Mouse (Mus musculus) brain, embryonic 14.5 days (tissue): ENCODE measurements at regions not wholly inside any gene's neighbourhood (a gene's known extent, or its start where the extent isn't known, plus 50 kb on each side); places are given as distances from the start of the nearest gene placed in this dataset.

Experiments used
- CTCF ChIP-seq: fragments of 200-500 bp; IDR thresholded peaks from 2 replicates; pipeline ENCODE4 v1.5.1; 2012; ENCODE audit warnings: inconsistent platforms, mild to moderate bottlenecking, moderate library complexity, borderline replicate concordance; ENCODE audit not compliant: insufficient read depth, insufficient read length; ENCODE audit errors: extremely low read depth
- POLR2A ChIP-seq: fragments of 200-500 bp; IDR thresholded peaks from 2 replicates; pipeline ENCODE4 v1.6.1; 2012; ENCODE audit warnings: mild to moderate bottlenecking, inconsistent platforms, borderline replicate concordance; ENCODE audit not compliant: poor library complexity, insufficient read depth, insufficient read length, severe bottlenecking; ENCODE audit errors: extremely low read depth

DNA sequence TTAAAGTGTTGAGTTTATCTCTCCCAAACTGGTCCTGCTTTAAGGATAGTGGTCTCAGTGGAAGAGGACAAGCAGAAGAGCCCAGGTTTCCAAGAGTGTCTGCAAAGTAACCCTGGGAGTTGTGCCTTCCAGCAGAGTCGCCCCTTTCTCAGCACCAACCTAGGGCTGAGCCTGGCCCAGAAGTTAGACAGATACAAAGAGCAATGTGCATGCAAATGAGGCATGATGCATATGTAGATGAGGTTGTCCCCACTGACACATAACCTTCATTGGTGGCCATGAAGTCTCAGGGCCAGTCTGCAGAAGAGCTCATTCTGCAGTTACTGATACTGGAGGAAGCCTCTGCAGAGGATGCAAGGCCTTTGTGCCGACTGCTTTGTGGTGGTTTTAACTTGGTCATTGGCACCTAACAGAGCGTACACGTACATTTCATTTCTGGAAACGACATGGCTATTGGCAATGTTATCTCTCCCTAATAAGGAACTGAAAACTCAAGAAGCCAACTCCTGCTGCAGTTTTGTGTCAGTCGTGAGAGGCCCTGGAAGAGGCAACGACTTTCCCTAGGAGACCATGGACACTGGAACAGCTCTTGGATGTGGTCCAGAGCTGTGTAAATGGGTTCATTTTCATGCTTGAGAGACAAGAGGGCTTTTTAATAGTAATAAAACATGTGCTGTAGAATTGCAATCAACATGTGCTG is 103.9 kb upstream of the Ppp2r2d start:
- no peak for TF ChIP-seq CTCF
- no peak for TF ChIP-seq POLR2A
